Mouse (Mus musculus): ENCODE measurements around the gene Rhoa. TPM values are rescaled to one million over a fixed set of nuclear protein-coding genes. Genes with fewer than 3 reads are reported as not detected.
"Not testable (repeated sequence)": the region's sequence is repeated elsewhere in the genome, so short reads cannot be mapped to it uniquely, and the experiment has no call there.

Gene Rhoa
- total RNA-seq, 2 experiments from 2014 or later: 237 to 241 TPM

DNA sequence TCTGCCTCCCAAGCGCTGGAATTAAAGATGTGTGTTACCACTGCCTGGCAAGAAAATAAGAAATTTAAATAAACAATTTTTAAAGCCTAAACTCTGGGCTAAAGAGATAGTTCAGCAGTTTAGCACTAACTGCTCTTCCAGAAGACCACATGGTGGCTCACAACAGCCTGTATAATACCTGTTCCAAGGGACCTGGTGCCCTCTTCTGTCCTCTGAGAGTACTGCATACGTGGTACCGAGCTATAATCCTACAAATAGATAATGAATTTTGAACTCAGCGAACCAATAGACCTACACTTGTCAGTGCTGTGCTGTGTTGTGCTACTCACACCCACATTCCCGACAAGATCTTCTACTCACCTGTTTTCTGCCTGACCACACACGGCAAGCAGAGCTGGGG, 21.5 kb upstream of the Rhoa start:
- DNase-seq: peak; percentile 77 to 86
- intact Hi-C loops (cut with DNase I): loop anchor here (1.0 to 5.0 kb wide), 4 partner anchors 37 to 190 kb away; partner anchors contain the start of gene Apeh

DNA sequence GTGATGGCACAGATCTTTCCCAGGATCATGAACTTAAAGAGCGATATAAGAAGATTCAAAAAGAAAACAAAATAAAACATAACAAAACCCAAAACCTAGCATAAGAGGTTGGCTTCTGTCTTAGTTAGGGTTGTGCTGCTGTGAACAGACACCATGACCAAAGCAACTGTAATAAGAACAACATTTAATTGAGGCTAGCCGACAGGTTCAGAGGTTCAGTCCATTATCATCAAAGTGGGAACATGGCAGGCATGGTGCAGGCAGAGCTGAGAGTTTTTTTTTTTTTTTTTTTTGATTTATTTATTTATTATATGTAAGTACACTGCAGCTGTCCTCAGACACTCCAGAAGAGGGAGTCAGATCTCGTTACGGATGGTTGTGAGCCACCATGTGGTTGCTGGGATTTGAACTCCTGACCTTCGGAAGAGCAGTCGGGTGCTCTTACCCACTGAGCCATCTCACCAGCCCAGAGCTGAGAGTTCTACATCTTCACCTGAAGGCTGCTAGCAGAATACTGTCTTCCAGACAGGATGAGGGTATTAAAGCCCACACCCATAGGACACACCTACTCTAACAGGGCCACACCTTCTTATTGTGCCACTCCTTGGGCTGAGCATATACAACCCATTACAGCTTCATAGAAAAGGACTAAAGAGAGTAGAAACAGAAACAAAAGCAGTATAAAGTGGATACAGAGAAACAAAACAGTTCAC, 18.2 kb upstream of the Rhoa start:
- DNase-seq; intact Hi-C loops (cut with DNase I): not testable (repeated sequence)

GRCm38 (mm10) chr9:108289347-108289746, 16.6 kb upstream of the Rhoa start:
- intact Hi-C loops (cut with DNase I): no loop called here
- no peak for DNase-seq

GRCm38 (mm10) chr9:108290016-108290750, 15.7 kb upstream of the Rhoa start, which contains the start of gene Nicn1:
Gene Nicn1, plus strand, starts transcription at chr9:108290429.
- intact Hi-C loops (cut with DNase I): no loop called here
- peak; percentile 85 for DNase-seq

- no peak for DNase-seq
- intact Hi-C loops (cut with DNase I): no loop called here
Measured at GRCm38 (mm10) chr9:108290773-108291172, 15.2 kb upstream of the Rhoa start.

GRCm38 (mm10) chr9:108296453-108297355, 9.2 kb upstream of the Rhoa start, which contains the start of gene Amt:
Gene Amt, plus strand, starts transcription at chr9:108296853.
- DNase-seq: no peak
- intact Hi-C loops (cut with DNase I): no loop called here

- no peak for DNase-seq
- intact Hi-C loops (cut with DNase I): loop anchor here (10.0 kb wide), 1 partner anchor 317 kb away; the partner anchor contains the start of genes Gm20661 and Inka1
Measured at GRCm38 (mm10) chr9:108301853-108302252, 4.1 kb upstream of the Rhoa start.

- DNase-seq: no peak
- intact Hi-C loops (cut with DNase I): loop anchor here (5.0 to 10.0 kb wide), 2 partner anchors 148 to 320 kb away; partner anchors contain the start of genes Gm20661 and Inka1
Measured at GRCm38 (mm10) chr9:108304716-108305115, 1.2 kb upstream of the Rhoa start.

- DNase-seq: peak; percentile 18 to 47
- intact Hi-C loops (cut with DNase I): loop anchor here (5.0 to 10.0 kb wide), 2 partner anchors 147 to 320 kb away; partner anchors contain the start of genes Gm20661 and Inka1
Measured at GRCm38 (mm10) chr9:108305170-108305569, 759 bp upstream of the Rhoa start.

GRCm38 (mm10) chr9:108306571-108306980, 647 bp downstream of the Rhoa start:
- peak in 1 of 2 experiments; percentile 83 for DNase-seq
- intact Hi-C loops (cut with DNase I): loop anchor here (1.0 to 10.0 kb wide), 4 partner anchors 33 to 322 kb away; partner anchors contain the start of genes Gm20661, Inka1 and Usp4

DNA sequence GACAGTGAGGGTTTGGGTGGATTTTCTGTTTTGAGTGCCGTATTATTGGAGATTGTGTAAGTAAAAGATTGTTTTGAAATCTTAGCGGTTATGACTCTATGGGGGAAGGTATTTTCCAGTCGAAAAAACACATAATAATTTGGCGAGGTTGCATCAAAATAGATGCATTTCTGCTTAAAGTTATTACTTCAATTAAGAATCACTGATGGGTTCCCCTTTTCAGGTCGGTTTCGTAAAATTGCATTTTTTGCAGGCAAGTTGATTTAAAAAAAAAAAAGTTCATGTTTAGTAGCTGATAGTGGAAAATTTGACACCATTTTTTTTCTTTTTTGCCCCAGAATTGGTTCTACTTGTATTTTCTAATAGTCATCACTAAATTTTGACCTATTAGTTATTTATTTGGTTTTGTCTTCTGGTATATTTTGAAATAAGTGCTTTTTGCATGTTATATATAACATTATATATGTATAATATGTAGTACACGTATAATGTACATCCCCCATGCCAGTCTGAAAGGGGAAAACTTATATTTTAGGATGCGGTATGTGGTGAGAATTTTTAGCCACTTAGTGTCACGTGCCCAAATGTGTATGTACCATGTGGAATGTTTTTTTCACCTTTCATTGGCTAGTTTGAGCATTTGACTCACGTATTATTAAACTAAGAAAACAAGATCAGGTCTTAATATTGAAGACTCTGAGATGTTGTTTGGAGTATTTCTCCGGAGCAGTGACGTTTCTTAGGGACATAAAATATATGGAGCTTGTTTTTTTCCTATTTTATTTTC, 1.3 kb downstream of the Rhoa start:
- DNase-seq: no peak
- intact Hi-C loops (cut with DNase I): loop anchor here (5.0 to 10.0 kb wide), 2 partner anchors 145 to 322 kb away; partner anchors contain the start of genes Gm20661 and Inka1

GRCm38 (mm10) chr9:108308141-108308540, 2.2 kb downstream of the Rhoa start:
- DNase-seq: no peak
- intact Hi-C loops (cut with DNase I): loop anchor here (5.0 to 10.0 kb wide), 2 partner anchors 144 to 323 kb away; partner anchors contain the start of genes Gm20661 and Inka1

- DNase-seq: no peak
- intact Hi-C loops (cut with DNase I): no loop called here
Measured at GRCm38 (mm10) chr9:108317572-108317971, 11.6 kb downstream of the Rhoa start.

DNA sequence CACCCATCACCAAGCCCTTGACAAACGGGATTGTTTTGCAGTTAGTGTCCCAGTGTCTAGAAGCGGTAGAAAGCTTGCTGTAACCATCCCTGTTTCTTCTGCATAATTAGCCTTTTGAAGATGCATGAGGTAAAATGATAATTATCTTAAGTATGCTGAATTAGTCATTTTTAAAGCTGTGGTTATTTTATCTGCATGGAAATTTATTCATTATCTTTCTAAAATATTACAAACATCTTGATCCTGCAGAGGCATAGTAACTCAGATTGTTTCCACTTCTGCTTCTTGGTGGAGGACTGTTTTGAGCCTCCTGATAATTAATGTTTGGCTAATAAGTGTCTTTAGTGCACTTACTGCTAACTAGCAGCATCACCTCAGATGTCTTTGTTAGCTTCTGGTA, 12.5 kb downstream of the Rhoa start:
- intact Hi-C loops (cut with DNase I): no loop called here

GRCm38 (mm10) chr9:108322054-108322453, 16.1 kb downstream of the Rhoa start:
- intact Hi-C loops (cut with DNase I); DNase-seq: not testable (repeated sequence)

More for the DNA sequence above, 12.5 kb downstream of the Rhoa start:
- DNase-seq: no peak

- no peak for DNase-seq
- intact Hi-C loops (cut with DNase I): loop anchor here (2.0 kb wide), 1 partner anchor 14 kb away; the partner anchor contains the start of gene Gpx1
Measured at GRCm38 (mm10) chr9:108324784-108325183, 18.9 kb downstream of the Rhoa start.

GRCm38 (mm10) chr9:108325811-108326210, 19.9 kb downstream of the Rhoa start:
- DNase-seq: no peak
- intact Hi-C loops (cut with DNase I): loop anchor here (2.0 kb wide), 1 partner anchor 13 kb away; the partner anchor contains the start of gene Gpx1

- no peak for DNase-seq
- intact Hi-C loops (cut with DNase I): loop anchor here (2.0 kb wide), 1 partner anchor 13 kb away; no protein-coding TSS in a partner anchor
Measured at GRCm38 (mm10) chr9:108337848-108338550, 32.1 kb downstream of the Rhoa start.

Data from heart, postnatal 36 days (tissue).